Mouse (Mus musculus) hindbrain, embryonic 15.5 days (tissue): ENCODE measurements at regions not wholly inside any gene's neighbourhood (a gene's known extent, or its start where the extent isn't known, plus 50 kb on each side); places are given as distances from the start of the nearest gene placed in this dataset.

ENCODE experiments used
- ATAC-seq: fragments of 200-750 bp; cut with Nextera tagmentation; 2 replicates; pipeline ENCODE4 v1.8.0; 2017; ENCODE audit warnings: low read depth, moderate number of reproducible peaks, moderate TSS enrichment; ENCODE audit not compliant: low FRiP score
- H3K27ac ChIP-seq: fragments of 300-500 bp; sonication (generic); replicated peaks from 2 replicates; pipeline ENCODE4 v1.5.1; 2015; ENCODE audit warnings: mild to moderate bottlenecking, inconsistent platforms
- H3K27me3 ChIP-seq: fragments of 300-500 bp; sonication (generic); 2 replicates; pipeline ENCODE4 v1.6.1; 2015; ENCODE audit warnings: control low read depth, inconsistent platforms
- H3K36me3 ChIP-seq: fragments of 300-500 bp; sonication (generic); 2 replicates; pipeline ENCODE4 v1.6.1; 2015; ENCODE audit warnings: control low read depth, inconsistent platforms
- H3K4me1 ChIP-seq: fragments of 300-500 bp; sonication (generic); replicated peaks from 2 replicates; pipeline ENCODE4 v1.6.1; 2015; ENCODE audit warnings: control low read depth, inconsistent platforms
- H3K4me2 ChIP-seq: fragments of 300-500 bp; sonication (generic); 2 replicates; pipeline ENCODE4 v1.6.1; 2015; ENCODE audit warnings: moderate library complexity, mild to moderate bottlenecking, inconsistent platforms
- H3K4me3 ChIP-seq: fragments of 300-500 bp; sonication (generic); 2 replicates; pipeline ENCODE4 v1.5.1; 2015; ENCODE audit warnings: mild to moderate bottlenecking, inconsistent platforms
- H3K9ac ChIP-seq: fragments of 300-500 bp; sonication (generic); 2 replicates; pipeline ENCODE4 v1.6.1; 2015; ENCODE audit warnings: inconsistent platforms
- H3K9me3 ChIP-seq: fragments of 300-500 bp; sonication (generic); 2 replicates; pipeline ENCODE4 v1.6.1; 2016; ENCODE audit warnings: control low read depth, inconsistent platforms
- WGBS: fragments of 180-500 bp; shearing (Covaris S2); methylation state at CpG from one replicate; pipeline ENCODE4 v1.1.7; 2015; 5-methylcytosine and 5-hydroxymethylcytosine counted together

DNA sequence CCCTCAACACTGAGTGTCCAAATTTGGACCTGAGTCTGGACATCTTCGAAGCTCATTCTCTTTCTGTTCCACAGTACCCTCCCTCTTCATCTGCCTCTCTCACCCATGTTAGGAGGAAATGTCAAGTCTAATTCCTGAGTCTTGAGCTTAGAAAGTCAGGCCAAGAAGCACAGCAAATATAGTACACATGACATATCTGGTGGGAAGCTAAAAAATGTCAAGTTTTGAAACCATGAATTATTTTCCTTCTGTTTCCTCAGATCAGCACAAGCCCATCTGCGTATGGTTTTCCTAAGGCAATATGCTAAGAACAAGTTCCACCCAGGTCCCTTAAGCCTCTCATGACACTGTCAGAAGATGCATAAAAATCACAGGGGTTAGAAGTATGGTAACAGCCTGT, 553.6 kb upstream of the Cdh11 start:
- WGBS = 90% methylated on average over 2 of the region's 2 CpGs
- H3K4me1 ChIP-seq = no peaks in the 10 kb centered on the region
- H3K9ac ChIP-seq = no peak overlapping the region
- H3K36me3 ChIP-seq = no peaks in the 10 kb centered on the region
- ATAC-seq = no peak
- no peaks in the 10 kb centered on the region for H3K27me3 ChIP-seq
- no peak overlapping the region for H3K4me3 ChIP-seq
- H3K27ac ChIP-seq = no peak overlapping the region
- H3K4me2 ChIP-seq = no peak overlapping the region
- H3K9me3 ChIP-seq = no peaks in the 10 kb centered on the region

DNA sequence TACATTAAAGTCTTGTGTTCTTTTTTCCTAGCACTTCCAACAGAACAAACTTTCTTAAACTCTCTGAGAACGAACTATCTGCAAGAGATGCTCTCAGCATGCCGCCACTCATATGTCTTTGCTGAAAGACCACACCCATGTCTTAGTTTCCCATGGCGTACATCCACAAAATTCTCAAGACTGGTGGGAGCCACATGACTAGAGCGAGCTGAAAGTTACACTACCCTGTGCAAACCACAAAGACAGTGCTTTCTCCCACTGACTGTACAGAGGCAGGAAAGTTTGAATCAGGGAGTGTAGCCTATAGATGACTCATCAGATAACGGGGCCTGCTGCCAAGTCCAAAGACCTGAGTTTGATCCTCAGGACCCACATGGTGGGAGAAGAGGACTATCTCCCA, 554.5 kb upstream of the Cdh11 start:
- no peak overlapping the region for H3K4me2 ChIP-seq
- no peak for ATAC-seq
- H3K27ac ChIP-seq = no peak overlapping the region
- H3K4me1 ChIP-seq = no peaks in the 10 kb centered on the region
- no peaks in the 10 kb centered on the region for H3K36me3 ChIP-seq
- no peak overlapping the region for H3K9ac ChIP-seq
- no peaks in the 10 kb centered on the region for H3K9me3 ChIP-seq
- H3K4me3 ChIP-seq = no peak overlapping the region
- no peaks in the 10 kb centered on the region for H3K27me3 ChIP-seq
- WGBS = 92% methylated on average over 5 of the region's 5 CpGs

DNA sequence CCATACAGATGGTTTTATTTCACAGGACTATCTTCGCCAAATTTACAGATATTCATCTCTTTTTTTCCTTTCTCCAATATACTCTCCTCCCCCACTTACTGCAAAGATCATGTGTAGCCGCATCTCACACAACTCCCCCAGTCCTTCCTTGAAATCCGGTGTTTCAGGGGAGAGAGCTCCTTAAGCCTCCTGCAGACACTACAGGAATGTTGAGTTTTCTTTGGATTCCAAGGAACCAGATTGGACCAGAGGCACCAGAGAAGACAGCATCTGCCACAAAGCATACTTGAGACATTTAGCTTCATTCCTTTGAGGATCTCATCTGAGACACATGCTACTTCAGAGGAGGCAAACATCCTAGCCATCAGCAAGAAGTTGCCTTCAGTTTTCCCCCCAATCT, 558.4 kb upstream of the Cdh11 start:
- Histone ChIP-seq H3K4me1 (no peaks in the 10 kb centered on the region), H3K36me3 (no peaks in the 10 kb centered on the region), H3K9ac (no peak overlapping the region), H3K27me3 (no peaks in the 10 kb centered on the region), H3K4me2 (no peak overlapping the region), H3K9me3 (no peaks in the 10 kb centered on the region), H3K27ac (no peak overlapping the region), H3K4me3 (no peak overlapping the region)
- WGBS = 95% methylated on average over 3 of the region's 3 CpGs
- ATAC-seq = no peak

DNA sequence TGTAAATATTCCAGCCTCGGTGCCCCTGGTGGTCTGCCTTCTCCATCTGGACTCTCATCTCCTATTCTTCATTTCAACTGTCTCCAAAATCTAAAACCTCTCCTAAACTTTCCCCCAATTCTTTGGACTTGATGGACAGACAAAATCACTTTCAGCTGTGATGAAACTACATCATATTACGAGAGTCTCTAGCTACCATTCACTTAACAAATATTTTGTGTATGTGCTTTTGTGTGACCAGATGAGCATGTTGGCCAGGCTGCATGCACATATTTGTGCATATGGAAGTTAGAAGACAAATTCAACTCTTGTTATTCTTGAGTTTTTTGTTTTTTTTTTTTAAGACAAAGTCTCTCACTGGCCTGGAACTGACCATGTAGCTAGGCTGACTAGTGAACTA, 559.4 kb upstream of the Cdh11 start:
- no peak for ATAC-seq
- Histone ChIP-seq H3K9ac (no peak overlapping the region), H3K27me3 (no peaks in the 10 kb centered on the region), H3K27ac (no peak overlapping the region), H3K4me2 (no peak overlapping the region), H3K4me3 (no peak overlapping the region), H3K36me3 (no peaks in the 10 kb centered on the region), H3K4me1 (no peaks in the 10 kb centered on the region), H3K9me3 (no peaks in the 10 kb centered on the region)
- WGBS = 97% methylated on average over 2 of the region's 2 CpGs

DNA sequence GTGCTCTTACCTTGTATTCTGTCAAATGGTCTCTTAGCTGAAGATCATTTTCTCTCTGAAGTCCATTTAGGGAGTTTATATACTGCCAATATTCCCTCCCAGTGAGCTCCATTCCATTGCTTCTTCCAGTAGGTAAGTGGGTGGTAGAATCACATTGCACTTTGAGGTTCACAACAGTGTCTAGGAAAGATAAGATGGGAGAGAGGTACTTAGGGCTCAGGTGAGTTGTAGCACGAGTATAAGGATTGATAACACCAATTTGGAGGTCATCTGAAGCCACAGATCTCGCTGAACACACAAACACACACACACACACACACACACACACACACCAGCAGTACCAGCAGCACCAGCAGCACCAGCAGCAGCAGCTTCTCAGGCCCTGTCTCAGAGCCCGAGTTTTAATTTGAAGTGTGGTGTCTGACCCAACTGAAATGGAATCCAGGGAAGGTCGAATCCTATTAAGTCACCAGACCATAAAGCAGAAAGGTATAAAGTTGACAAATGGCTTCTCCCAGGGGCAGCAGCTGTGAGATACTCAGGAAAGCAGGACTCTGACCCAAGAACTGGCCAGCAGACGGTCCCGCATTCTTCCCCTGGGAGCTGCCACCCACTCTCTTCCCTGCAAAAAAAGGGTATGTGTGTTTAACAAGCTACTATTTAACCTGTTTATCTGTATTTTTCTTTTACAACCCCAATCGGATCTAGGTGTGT, 561.9 kb upstream of the Cdh11 start:
- 67% methylated on average over 7 of the region's 7 CpGs for WGBS

DNA sequence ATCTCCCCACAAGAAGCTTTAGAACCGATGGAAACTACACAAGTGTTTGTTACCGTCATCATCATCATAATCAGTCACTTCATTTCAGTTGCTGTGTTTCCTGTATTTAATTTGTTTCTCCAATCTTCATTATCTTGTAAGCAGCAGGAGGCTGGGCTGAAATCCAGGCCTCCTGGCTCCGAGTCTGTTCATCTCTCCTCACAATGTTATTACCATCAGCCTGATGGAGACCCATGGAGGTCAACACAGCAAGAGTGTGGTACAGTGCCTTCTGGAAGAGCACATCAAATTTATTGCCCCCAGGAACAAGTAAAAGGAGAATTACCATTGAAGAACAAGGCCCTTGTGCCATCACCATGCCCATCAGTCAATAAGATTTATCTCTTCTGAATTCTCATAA, 576.3 kb upstream of the Cdh11 start:
- no peaks in the 10 kb centered on the region for H3K4me1 ChIP-seq
- no peak for ATAC-seq
- no peak overlapping the region for H3K4me3 ChIP-seq
- no peak overlapping the region for H3K9ac ChIP-seq
- no peaks in the 10 kb centered on the region for H3K27me3 ChIP-seq
- no peaks in the 10 kb centered on the region for H3K9me3 ChIP-seq
- H3K27ac ChIP-seq = no peak overlapping the region
- H3K4me2 ChIP-seq = no peak overlapping the region
- no peaks in the 10 kb centered on the region for H3K36me3 ChIP-seq
- 34% methylated on average over 3 of the region's 3 CpGs for WGBS

More for the DNA sequence above, 561.9 kb upstream of the Cdh11 start:
- Histone ChIP-seq H3K4me1 (no peaks in the 10 kb centered on the region), H3K27ac (no peak overlapping the region), H3K36me3 (no peaks in the 10 kb centered on the region), H3K4me3 (no peak overlapping the region), H3K27me3 (no peaks in the 10 kb centered on the region), H3K9me3 (no peaks in the 10 kb centered on the region), H3K9ac (no peak overlapping the region), H3K4me2 (no peak overlapping the region)
- ATAC-seq = no peak

DNA sequence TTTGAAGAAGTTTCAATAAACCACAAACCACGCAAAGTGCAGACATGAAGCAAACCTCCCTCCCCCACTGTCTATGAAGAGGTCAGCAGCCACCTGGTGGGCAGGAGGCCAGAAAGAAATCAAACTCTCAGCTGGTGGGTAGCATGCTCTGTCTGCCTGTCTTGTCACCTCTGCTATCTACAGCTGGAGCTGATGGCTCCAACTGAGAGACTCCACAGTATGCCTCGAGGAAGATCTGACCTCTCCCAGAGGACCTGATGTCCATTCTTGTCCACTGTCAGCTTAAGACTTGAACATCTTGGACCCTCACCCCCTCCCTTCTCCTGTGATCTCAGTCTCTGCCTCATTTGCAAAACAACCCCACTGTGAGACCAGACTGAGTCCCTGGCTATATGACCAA, 585.0 kb upstream of the Cdh11 start:
- whole genome bisulfite sequencing = 56% methylated on average over 2 of the region's 2 CpGs
- Histone ChIP-seq H3K9ac (no peak overlapping the region), H3K4me1 (no peaks in the 10 kb centered on the region), H3K4me3 (no peak overlapping the region), H3K27me3 (no peaks in the 10 kb centered on the region), H3K27ac (no peak overlapping the region), H3K4me2 (no peak overlapping the region), H3K36me3 (no peaks in the 10 kb centered on the region), H3K9me3 (no peaks in the 10 kb centered on the region)
- no peak for ATAC-seq

DNA sequence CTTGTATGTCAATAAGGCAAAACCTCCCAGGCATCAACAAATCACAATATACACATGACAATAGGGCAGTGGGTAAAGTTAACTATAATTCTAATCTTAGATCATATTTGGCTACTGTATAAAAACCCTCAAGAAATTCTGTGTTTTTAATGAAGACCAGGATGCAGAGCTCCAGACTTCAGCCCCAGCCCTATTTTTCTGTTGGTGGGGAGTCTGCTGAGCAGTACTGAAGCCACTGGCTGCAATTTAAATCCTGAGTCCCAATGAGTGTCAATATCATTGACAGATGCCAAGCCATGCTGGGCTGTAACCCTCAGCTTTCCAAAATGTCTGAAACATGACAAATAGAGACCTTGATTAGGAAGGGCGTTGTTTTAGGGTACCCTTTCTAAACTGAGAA, 587.6 kb upstream of the Cdh11 start:
- WGBS = 75% methylated on average over 1 of the region's 1 CpGs
- no peak overlapping the region for H3K4me3 ChIP-seq
- no peaks in the 10 kb centered on the region for H3K27me3 ChIP-seq
- no peak overlapping the region for H3K27ac ChIP-seq
- ATAC-seq = no peak
- no peaks in the 10 kb centered on the region for H3K4me1 ChIP-seq
- H3K36me3 ChIP-seq = no peaks in the 10 kb centered on the region
- no peak overlapping the region for H3K9ac ChIP-seq
- H3K9me3 ChIP-seq = no peaks in the 10 kb centered on the region
- H3K4me2 ChIP-seq = no peak overlapping the region

DNA sequence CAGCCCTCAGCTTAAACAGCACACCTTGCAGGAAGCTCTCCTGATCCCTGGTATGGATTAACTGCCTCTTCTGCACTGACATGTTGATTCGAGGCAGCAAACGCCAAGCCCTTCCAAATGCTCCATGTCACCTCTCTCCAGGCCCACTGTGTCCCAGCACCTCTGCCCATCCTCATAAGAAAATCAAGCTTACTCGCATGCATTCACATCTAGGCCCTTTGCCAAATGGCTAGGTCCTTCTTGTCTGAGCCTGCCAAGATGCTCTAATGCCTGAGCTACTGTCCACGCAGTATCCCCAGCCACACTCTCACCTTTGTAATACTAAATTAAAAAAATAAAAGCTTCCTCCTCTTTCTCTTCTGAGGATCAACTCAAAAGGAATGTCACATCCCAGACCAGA, 588.7 kb upstream of the Cdh11 start:
- ATAC-seq = no peak
- Histone ChIP-seq H3K27me3 (no peaks in the 10 kb centered on the region), H3K4me3 (no peak overlapping the region), H3K36me3 (no peaks in the 10 kb centered on the region), H3K4me2 (no peak overlapping the region), H3K9ac (no peak overlapping the region), H3K4me1 (no peaks in the 10 kb centered on the region), H3K27ac (no peak overlapping the region), H3K9me3 (no peaks in the 10 kb centered on the region)
- WGBS = 66% methylated on average over 4 of the region's 4 CpGs

DNA sequence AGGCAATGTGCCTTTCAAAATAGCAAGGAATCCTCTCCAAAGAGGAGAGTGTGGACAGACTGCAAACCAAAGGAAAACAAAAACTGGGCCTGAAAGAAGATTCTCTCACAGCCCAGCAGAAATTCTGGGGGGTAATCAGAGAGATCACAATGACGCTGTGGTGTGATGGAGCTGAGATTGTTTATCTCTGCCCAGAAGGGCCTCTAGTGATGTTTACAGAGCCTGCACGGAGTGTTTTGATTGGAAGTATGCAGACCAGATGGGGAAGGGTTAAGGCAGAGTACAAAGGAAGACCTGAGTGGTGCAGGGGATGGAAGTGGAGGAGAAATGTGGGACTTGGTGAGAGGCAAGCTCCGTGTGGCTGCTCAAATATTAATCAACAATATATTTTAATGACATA, 593.1 kb upstream of the Cdh11 start:
- Histone ChIP-seq H3K27ac (no peak overlapping the region), H3K4me2 (no peak overlapping the region), H3K9ac (no peak overlapping the region), H3K4me1 (no peaks in the 10 kb centered on the region), H3K4me3 (no peak overlapping the region), H3K9me3 (no peaks in the 10 kb centered on the region), H3K36me3 (no peaks in the 10 kb centered on the region), H3K27me3 (no peaks in the 10 kb centered on the region)
- 55% methylated on average over 3 of the region's 3 CpGs for WGBS
- ATAC-seq = no peak

DNA sequence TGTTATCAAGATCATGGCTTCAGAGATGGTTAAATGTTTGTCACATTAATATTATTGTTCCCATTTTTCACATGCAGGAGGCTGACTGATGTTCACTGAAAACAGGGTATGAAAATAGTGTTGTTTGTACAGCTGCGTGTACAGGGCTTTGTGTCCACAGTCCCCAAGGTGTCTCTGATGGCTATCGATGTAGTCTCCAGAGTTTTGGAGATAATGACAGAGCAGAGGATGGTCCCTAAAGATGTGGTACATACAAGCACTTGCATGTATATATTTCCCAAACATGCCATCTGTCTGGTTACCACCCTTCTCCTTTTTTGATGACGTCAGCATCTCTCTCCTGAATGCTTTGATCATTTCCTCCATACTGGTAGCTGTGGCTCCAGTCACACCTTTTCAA, 596.1 kb upstream of the Cdh11 start:
- Histone ChIP-seq H3K9me3 (no peaks in the 10 kb centered on the region), H3K4me2 (no peak overlapping the region), H3K36me3 (no peaks in the 10 kb centered on the region), H3K4me3 (no peak overlapping the region), H3K27ac (no peak overlapping the region), H3K9ac (no peak overlapping the region), H3K4me1 (no peaks in the 10 kb centered on the region), H3K27me3 (no peaks in the 10 kb centered on the region)
- ATAC-seq = no peak
- WGBS = 87% methylated on average over 3 of the region's 3 CpGs

DNA sequence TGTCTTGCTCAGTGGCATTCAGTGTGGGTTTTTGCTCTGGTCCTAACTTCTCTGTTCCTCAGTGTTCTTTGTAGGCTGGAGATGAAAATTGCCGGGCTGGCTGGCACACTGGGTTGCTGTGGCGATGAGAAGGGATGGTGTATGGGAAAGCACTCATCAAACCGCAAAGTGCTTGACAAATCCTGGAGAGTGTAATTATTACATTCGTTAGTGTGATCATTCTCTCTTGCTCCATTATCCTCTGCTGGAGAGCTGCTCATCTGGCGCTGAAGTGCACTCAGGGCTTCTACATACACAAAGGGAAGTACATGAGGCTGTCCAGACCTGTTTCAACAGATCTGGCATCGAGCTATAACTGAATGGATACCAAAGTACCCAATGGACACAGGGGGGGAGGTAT, 605.9 kb upstream of the Cdh11 start:
- ATAC-seq = no peak
- Histone ChIP-seq H3K9me3 (no peaks in the 10 kb centered on the region), H3K4me1 (peaks cover 5% of the 10 kb centered on the region; the same call in 1 of the 2 replicates), H3K27ac (no peak overlapping the region), H3K36me3 (no peaks in the 10 kb centered on the region), H3K4me2 (no peak overlapping the region), H3K4me3 (no peak overlapping the region), H3K9ac (no peak overlapping the region), H3K27me3 (no peaks in the 10 kb centered on the region)
- WGBS = 72% methylated on average over 6 of the region's 6 CpGs

DNA sequence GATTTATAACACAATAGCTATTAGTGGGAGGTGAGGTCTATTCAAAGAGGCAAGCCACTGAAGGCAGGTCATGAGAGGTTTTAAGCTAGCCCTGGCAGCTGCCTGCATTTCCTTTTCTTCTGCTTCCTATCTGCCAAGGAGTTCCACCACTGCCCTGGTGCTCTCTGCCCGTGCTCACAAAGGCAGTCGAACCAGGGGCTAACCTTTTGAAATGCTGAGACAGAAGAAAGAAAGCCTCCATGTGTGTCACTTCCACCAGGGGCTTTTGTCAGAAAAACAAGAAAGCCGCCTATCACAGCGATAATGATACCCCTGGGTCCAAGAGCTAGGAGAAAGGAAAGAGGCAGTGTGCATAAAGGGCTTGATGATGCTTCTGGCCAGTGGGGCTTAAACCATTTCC, 609.9 kb upstream of the Cdh11 start:
- WGBS = 6% methylated on average over 4 of the region's 4 CpGs

More for the DNA sequence above, 609.9 kb upstream of the Cdh11 start:
- Histone ChIP-seq H3K4me1 (peaks cover 5% of the 10 kb centered on the region; the same call in 1 of the 2 replicates), H3K9me3 (no peaks in the 10 kb centered on the region), H3K36me3 (no peaks in the 10 kb centered on the region), H3K4me2 (no peak overlapping the region), H3K27me3 (no peaks in the 10 kb centered on the region), H3K9ac (no peak overlapping the region), H3K27ac (no peak overlapping the region), H3K4me3 (no peak overlapping the region)
- no peak for ATAC-seq
